Mouse (Mus musculus): ENCODE measurements at regions not wholly inside any gene's neighbourhood (a gene's known extent, or its start where the extent isn't known, plus 50 kb on each side); places are given as distances from the start of the nearest gene placed in this dataset.

DNA sequence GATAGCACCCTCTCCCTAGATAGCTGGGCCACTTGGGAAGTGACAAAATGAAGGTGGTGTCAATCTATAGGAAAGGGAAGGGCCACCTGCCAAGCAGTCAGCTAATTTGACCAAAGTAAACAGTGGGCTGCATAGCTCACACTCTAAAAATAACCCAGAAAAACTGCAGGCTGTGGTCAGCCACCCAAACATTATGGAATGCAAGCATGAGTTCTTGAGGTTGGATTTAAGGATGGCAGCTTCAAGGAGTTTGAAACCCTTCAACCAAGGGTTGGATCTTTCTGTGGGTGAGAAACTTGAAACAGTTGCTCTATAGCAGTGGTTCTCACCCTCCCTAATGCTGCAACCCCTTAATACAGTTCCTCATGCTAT lies 285.2 kb downstream of the Wdr11 start:
- H3K4me1 ChIP-seq (ENCODE audit: insufficient read depth) = peaks cover 12% of the 10 kb centered on the region; the same call in 1 of the 2 replicates
- no peaks in the 10 kb centered on the region for H3K9me3 ChIP-seq (ENCODE audit: low read depth, low read length)
- H3K4me3 ChIP-seq (ENCODE audit: low read depth, low read length) = no peak overlapping the region
- H3K36me3 ChIP-seq (ENCODE audit: insufficient read depth) = no peaks in the 10 kb centered on the region
- H3K9ac ChIP-seq = no peak overlapping the region
- ATAC-seq (ENCODE audit: insufficient read depth) = no peak
- no peaks in the 10 kb centered on the region for H3K27me3 ChIP-seq (ENCODE audit: insufficient read depth, low read length)
- no peak overlapping the region for H3K27ac ChIP-seq (ENCODE audit: low read depth)
- H3K4me2 ChIP-seq = no peak overlapping the region
- peak; percentile 40 for DNase-seq
- TF ChIP-seq CTCF (IDR thresholded peaks at IDR 0.05; ENCODE audit: low read depth) = no peak

DNA sequence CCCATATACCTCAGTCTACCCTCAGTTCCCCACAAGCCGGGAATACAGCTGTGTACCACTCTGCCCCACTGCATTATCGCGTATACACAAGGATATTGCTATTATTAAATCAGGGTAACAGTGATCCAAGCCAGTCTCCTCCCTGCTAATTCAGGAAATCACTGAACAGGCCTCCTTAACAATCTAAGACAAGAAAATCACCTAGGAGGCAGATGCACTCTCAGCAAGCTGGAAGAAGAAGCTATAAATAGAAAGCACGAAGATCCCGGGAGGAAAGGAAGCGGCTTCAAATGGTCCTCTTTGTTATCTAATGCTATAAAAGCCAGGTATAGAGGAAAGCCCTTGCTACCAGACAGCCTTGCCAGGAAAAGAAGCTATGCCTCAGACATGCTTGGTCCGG lies 304.6 kb downstream of the Wdr11 start:
- Histone ChIP-seq H3K9me3 (ENCODE audit: low read depth, low read length) (no peaks in the 10 kb centered on the region), H3K36me3 (ENCODE audit: insufficient read depth) (no peaks in the 10 kb centered on the region), H3K4me1 (ENCODE audit: insufficient read depth) (no peaks in the 10 kb centered on the region), H3K27ac (ENCODE audit: low read depth) (no peak overlapping the region), H3K9ac (no peak overlapping the region), H3K4me3 (ENCODE audit: low read depth, low read length) (no peak overlapping the region), H3K4me2 (no peak overlapping the region), H3K27me3 (ENCODE audit: insufficient read depth, low read length) (no peaks in the 10 kb centered on the region)
- DNase-seq (no peak), ATAC-seq (ENCODE audit: insufficient read depth) (no peak)
- WGBS = 73% methylated on average over 7 of the region's 7 CpGs
- TF ChIP-seq CTCF (IDR thresholded peaks at IDR 0.05; ENCODE audit: low read depth) = no peak

DNA sequence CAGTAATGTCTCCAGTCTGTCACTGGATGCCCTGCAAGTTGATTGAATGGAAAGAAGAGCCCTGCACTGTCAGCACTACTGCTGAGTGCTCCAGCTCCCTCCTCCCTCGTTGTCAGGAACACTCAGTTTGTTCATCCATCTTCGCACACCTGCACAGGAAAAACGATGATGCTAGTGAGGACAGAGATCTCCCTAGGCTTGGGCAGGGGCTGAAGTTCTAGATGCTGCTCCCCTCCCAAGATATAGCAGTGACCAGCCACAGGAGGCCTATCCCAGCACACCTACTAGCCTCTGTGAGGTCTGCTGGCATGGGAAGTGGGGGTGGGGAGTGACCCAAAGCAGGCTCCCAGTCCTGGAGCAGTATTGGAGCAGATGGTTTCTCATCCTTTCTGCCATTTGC lies 305.8 kb downstream of the Wdr11 start:
- no peaks in the 10 kb centered on the region for H3K27me3 ChIP-seq (ENCODE audit: insufficient read depth, low read length)
- H3K27ac ChIP-seq (ENCODE audit: low read depth) = no peak overlapping the region
- no peak overlapping the region for H3K4me3 ChIP-seq (ENCODE audit: low read depth, low read length)
- DNase-seq (no peak), ATAC-seq (ENCODE audit: insufficient read depth) (no peak)
- TF ChIP-seq CTCF (IDR thresholded peaks at IDR 0.05; ENCODE audit: low read depth) = no peak
- H3K9ac ChIP-seq = no peak overlapping the region
- no peaks in the 10 kb centered on the region for H3K9me3 ChIP-seq (ENCODE audit: low read depth, low read length)
- H3K36me3 ChIP-seq (ENCODE audit: insufficient read depth) = no peaks in the 10 kb centered on the region
- H3K4me1 ChIP-seq (ENCODE audit: insufficient read depth) = no peaks in the 10 kb centered on the region
- no peak overlapping the region for H3K4me2 ChIP-seq
- whole genome bisulfite sequencing = 67% methylated on average over 3 of the region's 3 CpGs

DNA sequence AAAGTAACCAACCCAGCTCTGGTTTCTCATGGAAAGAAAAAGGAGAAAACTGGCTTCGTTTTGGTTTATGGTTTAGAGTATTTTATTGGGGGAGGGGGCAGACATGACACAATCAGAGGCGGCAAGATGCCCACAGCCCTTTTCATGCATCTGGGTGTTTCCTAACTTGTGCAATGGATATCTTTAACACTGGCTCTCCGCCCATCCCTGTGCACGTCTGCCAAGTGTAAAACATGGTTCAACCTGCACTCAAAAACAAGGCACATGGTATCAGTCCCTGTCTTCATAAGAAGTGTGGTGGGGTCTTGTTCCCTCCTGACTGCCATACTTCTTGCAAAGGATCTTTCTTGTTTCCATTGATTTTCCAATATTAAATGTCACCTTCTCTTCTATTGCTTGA lies 310.6 kb downstream of the Wdr11 start:
- H3K36me3 ChIP-seq (ENCODE audit: insufficient read depth) = no peaks in the 10 kb centered on the region
- no peak overlapping the region for H3K9ac ChIP-seq
- no peak for DNase-seq
- H3K4me1 ChIP-seq (ENCODE audit: insufficient read depth) = no peaks in the 10 kb centered on the region
- TF ChIP-seq CTCF (IDR thresholded peaks at IDR 0.05; ENCODE audit: low read depth) = no peak
- no peak for ATAC-seq (ENCODE audit: insufficient read depth)
- H3K4me3 ChIP-seq (ENCODE audit: low read depth, low read length) = no peak overlapping the region
- no peaks in the 10 kb centered on the region for H3K9me3 ChIP-seq (ENCODE audit: low read depth, low read length)
- H3K27ac ChIP-seq (ENCODE audit: low read depth) = no peak overlapping the region
- no peak overlapping the region for H3K4me2 ChIP-seq
- WGBS = 79% methylated on average over 4 of the region's 4 CpGs
- no peaks in the 10 kb centered on the region for H3K27me3 ChIP-seq (ENCODE audit: insufficient read depth, low read length)

DNA sequence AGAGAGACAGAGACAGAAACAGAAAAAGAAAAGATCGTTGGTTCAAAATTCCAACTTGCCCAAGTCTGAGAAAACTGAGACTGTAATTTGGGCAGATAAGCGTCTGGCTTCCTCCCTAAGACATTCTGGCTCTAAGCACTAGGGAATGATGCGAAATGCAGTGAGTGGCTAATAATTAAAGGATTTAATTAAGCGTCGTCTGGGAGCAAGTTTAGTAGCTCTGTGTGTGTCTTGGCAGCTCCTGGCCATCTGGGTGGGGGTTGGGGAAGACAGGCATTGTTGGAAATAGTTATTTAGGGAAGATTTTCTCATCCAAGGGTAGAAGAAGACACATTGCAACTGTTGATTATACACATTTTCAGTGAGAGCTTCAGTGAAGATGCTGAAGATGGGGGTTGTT lies 311.5 kb downstream of the Wdr11 start:
- H3K36me3 ChIP-seq (ENCODE audit: insufficient read depth) = no peaks in the 10 kb centered on the region
- H3K4me1 ChIP-seq (ENCODE audit: insufficient read depth) = no peaks in the 10 kb centered on the region
- 77% methylated on average over 5 of the region's 5 CpGs for WGBS
- ATAC-seq (ENCODE audit: insufficient read depth) (no peak), DNase-seq (no peak)
- H3K27ac ChIP-seq (ENCODE audit: low read depth) = no peak overlapping the region
- H3K4me2 ChIP-seq = no peak overlapping the region
- H3K4me3 ChIP-seq (ENCODE audit: low read depth, low read length) = no peak overlapping the region
- no peak for TF ChIP-seq CTCF (IDR thresholded peaks at IDR 0.05; ENCODE audit: low read depth)
- H3K27me3 ChIP-seq (ENCODE audit: insufficient read depth, low read length) = no peaks in the 10 kb centered on the region
- H3K9me3 ChIP-seq (ENCODE audit: low read depth, low read length) = no peaks in the 10 kb centered on the region
- no peak overlapping the region for H3K9ac ChIP-seq

DNA sequence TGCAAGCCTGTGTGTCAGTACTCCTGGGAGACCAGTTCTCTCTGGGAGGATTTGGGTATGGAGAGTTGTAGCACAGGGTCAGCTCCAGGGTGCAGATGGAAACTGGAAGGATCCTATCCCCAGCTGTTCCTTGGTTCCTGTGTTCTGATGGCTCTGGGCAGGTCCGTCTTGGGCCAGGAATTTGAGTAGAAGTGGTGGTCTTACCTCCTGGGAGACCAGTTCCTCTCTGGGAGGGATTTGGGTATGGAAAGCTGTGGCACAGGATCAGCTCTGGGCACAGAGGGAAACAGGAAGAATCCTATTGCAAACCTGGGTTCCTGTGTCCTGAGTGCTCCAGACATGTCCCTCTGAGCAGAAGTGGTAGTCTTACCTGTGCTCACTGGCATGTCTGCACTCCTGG lies 314.5 kb downstream of the Wdr11 start:
- WGBS = 85% methylated on average over 1 of the region's 1 CpGs
- Histone ChIP-seq H3K9me3 (ENCODE audit: low read depth, low read length) (no peaks in the 10 kb centered on the region), H3K4me2 (no peak overlapping the region), H3K9ac (no peak overlapping the region), H3K27ac (ENCODE audit: low read depth) (no peak overlapping the region), H3K36me3 (ENCODE audit: insufficient read depth) (no peaks in the 10 kb centered on the region), H3K4me3 (ENCODE audit: low read depth, low read length) (no peak overlapping the region), H3K27me3 (ENCODE audit: insufficient read depth, low read length) (no peaks in the 10 kb centered on the region), H3K4me1 (ENCODE audit: insufficient read depth) (no peaks in the 10 kb centered on the region)
- DNase-seq (no peak), ATAC-seq (ENCODE audit: insufficient read depth) (no peak)
- TF ChIP-seq CTCF (IDR thresholded peaks at IDR 0.05; ENCODE audit: low read depth) = no peak

DNA sequence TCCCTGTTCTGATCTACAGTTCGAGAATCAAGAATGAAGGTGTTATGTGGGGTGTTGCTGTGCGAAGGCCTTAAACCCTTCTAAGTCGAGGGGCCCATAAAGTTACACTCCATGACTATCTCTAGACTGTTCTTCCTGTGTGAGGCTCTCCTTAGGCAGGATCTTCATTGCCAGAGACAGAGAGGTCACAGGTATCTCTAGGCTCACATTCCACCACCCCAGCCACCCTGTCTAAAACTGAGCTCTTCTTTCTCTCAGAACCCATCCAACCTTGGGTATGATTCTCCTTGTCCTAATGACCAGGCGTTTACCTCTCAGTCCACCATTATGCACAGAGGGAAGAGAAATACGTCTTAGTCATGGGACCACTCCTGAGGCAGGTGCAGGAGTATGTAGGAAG lies 317.2 kb downstream of the Wdr11 start:
- Histone ChIP-seq H3K36me3 (ENCODE audit: insufficient read depth) (no peaks in the 10 kb centered on the region), H3K27me3 (ENCODE audit: insufficient read depth, low read length) (no peaks in the 10 kb centered on the region), H3K9ac (no peak overlapping the region), H3K4me3 (ENCODE audit: low read depth, low read length) (no peak overlapping the region), H3K9me3 (ENCODE audit: low read depth, low read length) (no peaks in the 10 kb centered on the region), H3K27ac (ENCODE audit: low read depth) (no peak overlapping the region), H3K4me2 (no peak overlapping the region), H3K4me1 (ENCODE audit: insufficient read depth) (no peaks in the 10 kb centered on the region)
- DNase-seq (no peak), ATAC-seq (ENCODE audit: insufficient read depth) (no peak)
- 88% methylated on average over 5 of the region's 5 CpGs for WGBS
- no peak for TF ChIP-seq CTCF (IDR thresholded peaks at IDR 0.05; ENCODE audit: low read depth)

DNA sequence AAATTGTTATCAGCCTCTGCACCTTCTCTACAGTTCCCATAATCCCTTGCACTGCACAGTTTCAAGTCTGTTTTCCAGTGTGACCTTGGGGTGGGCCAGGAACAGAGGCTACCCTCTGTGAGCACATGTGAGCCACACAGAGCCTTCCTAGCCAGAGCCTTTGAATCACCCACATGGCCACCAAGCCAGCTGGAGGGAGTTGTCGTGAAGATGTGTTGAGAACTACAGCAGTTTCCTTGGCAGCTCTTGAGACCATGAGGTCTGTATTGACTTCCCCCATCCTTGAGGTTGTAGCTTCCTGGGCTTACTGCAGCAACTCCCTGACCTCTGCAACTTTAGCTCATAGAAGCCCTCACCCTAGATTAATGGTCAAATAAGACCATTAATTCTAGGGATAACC lies 318.1 kb downstream of the Wdr11 start:
- Histone ChIP-seq H3K27me3 (ENCODE audit: insufficient read depth, low read length) (no peaks in the 10 kb centered on the region), H3K36me3 (ENCODE audit: insufficient read depth) (no peaks in the 10 kb centered on the region), H3K27ac (ENCODE audit: low read depth) (no peak overlapping the region), H3K9me3 (ENCODE audit: low read depth, low read length) (no peaks in the 10 kb centered on the region), H3K4me1 (ENCODE audit: insufficient read depth) (no peaks in the 10 kb centered on the region), H3K9ac (no peak overlapping the region), H3K4me2 (no peak overlapping the region), H3K4me3 (ENCODE audit: low read depth, low read length) (no peak overlapping the region)
- DNase-seq (no peak), ATAC-seq (ENCODE audit: insufficient read depth) (no peak)
- WGBS = 69% methylated on average over 1 of the region's 1 CpGs
- TF ChIP-seq CTCF (IDR thresholded peaks at IDR 0.05; ENCODE audit: low read depth) = no peak
